Mouse (Mus musculus) forebrain, embryonic 14.5 days (tissue): ENCODE results near the gene Pacrg. TPM values are rescaled to one million over a fixed set of nuclear protein-coding genes. Genes with fewer than 3 reads are reported as not detected.

ENCODE experiments used
- ATAC-seq: fragments of 200-750 bp; cut with Nextera tagmentation; 2 replicates; pipeline ENCODE4 v1.8.0; 2017; ENCODE audit warnings: mild to moderate bottlenecking, moderate library complexity
- DNase-seq: peaks from one replicate; pipeline ENCODE4 v3.0.0-alpha.2; 2015; ENCODE audit warnings: low spot score
- H3K27ac ChIP-seq: fragments of 300-500 bp; sonication (generic); 2 replicates; pipeline ENCODE4 v1.5.1; 2014; ENCODE audit warnings: low read depth, mild to moderate bottlenecking, control low read depth, low read length, moderate library complexity
- H3K27me3 ChIP-seq: fragments of 300-500 bp; sonication (generic); replicated peaks from 2 replicates; pipeline ENCODE4 v1.6.1; 2014; ENCODE audit warnings: low read length, control low read depth, mixed read lengths; ENCODE audit not compliant: control insufficient read depth, insufficient read depth
- H3K36me3 ChIP-seq: fragments of 300-500 bp; sonication (generic); 2 replicates; pipeline ENCODE4 v1.6.1; 2014; ENCODE audit warnings: low read length, control low read depth; ENCODE audit not compliant: control insufficient read depth, insufficient read depth
- H3K4me1 ChIP-seq: fragments of 300-500 bp; sonication (generic); 2 replicates; pipeline ENCODE4 v1.6.1; 2014; ENCODE audit warnings: antibody characterized with exemption, low read length, control low read depth; ENCODE audit not compliant: control insufficient read depth, insufficient read depth
- H3K4me2 ChIP-seq: fragments of 300-500 bp; sonication (generic); 2 replicates; pipeline ENCODE4 v1.6.1; 2014; ENCODE audit warnings: mild to moderate bottlenecking, control low read depth, low read length
- H3K4me3 ChIP-seq: fragments of 300-500 bp; sonication (generic); 2 replicates; pipeline ENCODE4 v1.5.1; 2014; ENCODE audit warnings: low read depth, low read length, control low read depth
- H3K9ac ChIP-seq: fragments of 300-500 bp; sonication (generic); 2 replicates; pipeline ENCODE4 v1.6.1; 2014; ENCODE audit warnings: mild to moderate bottlenecking, low read length, control low read depth, moderate library complexity
- H3K9me3 ChIP-seq: fragments of 300-500 bp; sonication (generic); replicated peaks from 2 replicates; pipeline ENCODE4 v1.6.1; 2016; ENCODE audit warnings: low read length, control low read depth, mixed read lengths; ENCODE audit not compliant: control insufficient read depth
- WGBS: fragments of 180-500 bp; shearing (Covaris S2); extraction: QIAGEN DNeasy Blood & Tissue Kit; methylation state at CpG from one replicate; pipeline ENCODE4 v1.1.7; 2014; 5-methylcytosine and 5-hydroxymethylcytosine counted together
- polyA plus RNA-seq: library from polyadenylated mRNA; unstranded; fragments of >200 nt; fragmentation: Nextera tagmentation; extraction: Ambion mirVana; gene quantifications from 2 replicates; pipeline ENCODE4 v1.2.1, GENCODE M21; 2014

Pacrg gene
- polyA plus RNA-seq, 1 experiment from 2014 or later: 7.8 TPM

GRCm38 (mm10) chr17:10377606-10378005 lies 462.5 kb downstream of the Pacrg start:
- WGBS: 92% methylated on average over 2 of the region's 2 CpGs
- DNase-seq: no peak
- no peak overlapping the region for H3K9ac ChIP-seq

GRCm38 (mm10) chr17:10374316-10374715 lies 465.8 kb downstream of the Pacrg start:
- no peak overlapping the region for H3K27ac ChIP-seq
- no peaks in the 10 kb centered on the region for H3K9me3 ChIP-seq
- H3K9ac ChIP-seq: no peak overlapping the region
- no peaks in the 10 kb centered on the region; the same call in 1 of the 2 replicates for H3K4me1 ChIP-seq
- no peak overlapping the region for H3K4me3 ChIP-seq
- 16% methylated on average over 7 of the region's 7 CpGs for WGBS
- ATAC-seq: no peak
- no peaks in the 10 kb centered on the region for H3K36me3 ChIP-seq
- H3K27me3 ChIP-seq: no peaks in the 10 kb centered on the region
- DNase-seq: no peak
- no peak overlapping the region for H3K4me2 ChIP-seq

More at GRCm38 (mm10) chr17:10377606-10378005, 462.5 kb downstream of the Pacrg start:
- no peak overlapping the region for H3K27ac ChIP-seq
- ATAC-seq: no peak
- no peaks in the 10 kb centered on the region; the same call in 1 of the 2 replicates for H3K4me1 ChIP-seq
- H3K4me3 ChIP-seq: no peak overlapping the region
- no peaks in the 10 kb centered on the region for H3K9me3 ChIP-seq
- H3K4me2 ChIP-seq: no peak overlapping the region
- H3K36me3 ChIP-seq: no peaks in the 10 kb centered on the region
- no peaks in the 10 kb centered on the region for H3K27me3 ChIP-seq

GRCm38 (mm10) chr17:10373727-10374126 lies 466.4 kb downstream of the Pacrg start:
- Histone ChIP-seq H3K9ac (no peak overlapping the region), H3K4me2 (no peak overlapping the region), H3K27ac (no peak overlapping the region), H3K27me3 (no peaks in the 10 kb centered on the region), H3K36me3 (no peaks in the 10 kb centered on the region), H3K9me3 (no peaks in the 10 kb centered on the region), H3K4me3 (no peak overlapping the region), H3K4me1 (no peaks in the 10 kb centered on the region; the same call in 1 of the 2 replicates)
- DNase-seq: no peak
- ATAC-seq: no peak
- 70% methylated on average over 3 of the region's 3 CpGs for whole genome bisulfite sequencing

- no peak overlapping the region for H3K4me3 ChIP-seq
- 73% methylated on average over 18 of the region's 18 CpGs for WGBS
Measured at GRCm38 (mm10) chr17:10372001-10372785, 467.9 kb downstream of the Pacrg start.

GRCm38 (mm10) chr17:10371472-10371871 lies 468.6 kb downstream of the Pacrg start:
- no peak for DNase-seq
- WGBS: 81% methylated on average over 8 of the region's 8 CpGs

More at GRCm38 (mm10) chr17:10372001-10372785, 467.9 kb downstream of the Pacrg start:
- H3K27me3 ChIP-seq: no peaks in the 10 kb centered on the region
- no peak overlapping the region for H3K9ac ChIP-seq
- no peaks in the 10 kb centered on the region; the same call in 1 of the 2 replicates for H3K4me1 ChIP-seq
- DNase-seq (no peak), ATAC-seq (no peak)
- no peak overlapping the region for H3K27ac ChIP-seq
- no peak overlapping the region for H3K4me2 ChIP-seq
- no peaks in the 10 kb centered on the region for H3K9me3 ChIP-seq
- no peaks in the 10 kb centered on the region for H3K36me3 ChIP-seq

GRCm38 (mm10) chr17:10370660-10371130 lies 469.4 kb downstream of the Pacrg start:
- H3K9ac ChIP-seq: no peak overlapping the region
- no peaks in the 10 kb centered on the region for H3K27me3 ChIP-seq
- no peak overlapping the region for H3K4me3 ChIP-seq
- no peaks in the 10 kb centered on the region for H3K36me3 ChIP-seq
- no peak for ATAC-seq
- no peak overlapping the region for H3K4me2 ChIP-seq
- 85% methylated on average over 8 of the region's 8 CpGs for WGBS
- no peaks in the 10 kb centered on the region; the same call in 1 of the 2 replicates for H3K4me1 ChIP-seq
- no peak overlapping the region for H3K27ac ChIP-seq
- DNase-seq: no peak
- H3K9me3 ChIP-seq: no peaks in the 10 kb centered on the region

More at GRCm38 (mm10) chr17:10371472-10371871, 468.6 kb downstream of the Pacrg start:
- Histone ChIP-seq H3K27me3 (no peaks in the 10 kb centered on the region), H3K4me3 (no peak overlapping the region), H3K27ac (no peak overlapping the region), H3K9ac (no peak overlapping the region), H3K36me3 (no peaks in the 10 kb centered on the region), H3K9me3 (no peaks in the 10 kb centered on the region), H3K4me2 (no peak overlapping the region), H3K4me1 (no peaks in the 10 kb centered on the region; the same call in 1 of the 2 replicates)
- no peak for ATAC-seq

- 89% methylated on average over 13 of the region's 13 CpGs for WGBS
- no peak for ATAC-seq
Measured at GRCm38 (mm10) chr17:10369961-10370659, 470.0 kb downstream of the Pacrg start.

GRCm38 (mm10) chr17:10367044-10367443 lies 473.1 kb downstream of the Pacrg start:
- ATAC-seq: no peak
- Histone ChIP-seq H3K27me3 (no peaks in the 10 kb centered on the region), H3K4me1 (no peaks in the 10 kb centered on the region), H3K9ac (no peak overlapping the region), H3K4me3 (no peak overlapping the region), H3K9me3 (no peaks in the 10 kb centered on the region), H3K4me2 (no peak overlapping the region), H3K27ac (no peak overlapping the region), H3K36me3 (no peaks in the 10 kb centered on the region)
- 93% methylated on average over 5 of the region's 5 CpGs for WGBS
- DNase-seq: no peak

More at GRCm38 (mm10) chr17:10369961-10370659, 470.0 kb downstream of the Pacrg start:
- Histone ChIP-seq H3K27me3 (no peaks in the 10 kb centered on the region), H3K9ac (no peak overlapping the region), H3K9me3 (no peaks in the 10 kb centered on the region), H3K27ac (no peak overlapping the region), H3K4me3 (no peak overlapping the region), H3K4me1 (no peaks in the 10 kb centered on the region; the same call in 1 of the 2 replicates), H3K36me3 (no peaks in the 10 kb centered on the region), H3K4me2 (no peak overlapping the region)
- DNase-seq: no peak
